Mouse (Mus musculus) cerebellum, adult 2 months (tissue): ENCODE measurements at regions not wholly inside any gene's neighbourhood (a gene's known extent, or its start where the extent isn't known, plus 50 kb on each side); places are given as distances from the start of the nearest gene placed in this dataset.

Experiments used
- CTCF ChIP-seq: fragments of 200-500 bp; IDR thresholded peaks from 2 replicates; pipeline ENCODE4 v1.5.1; 2011; ENCODE audit warnings: low read depth, mild to moderate bottlenecking, control low read depth, low read length, moderate library complexity, borderline replicate concordance; ENCODE audit not compliant: insufficient read depth
- POLR2A ChIP-seq: fragments of 200-500 bp; IDR thresholded peaks from 2 replicates; pipeline ENCODE4 v1.6.1; 2011; ENCODE audit warnings: low read length, control low read depth, borderline replicate concordance; ENCODE audit not compliant: insufficient read depth

GRCm38 (mm10) chr4:70601301-70601700 lies 66.5 kb upstream of the Megf9 start:
- TF ChIP-seq POLR2A (no peak), CTCF (peak; percentile 71)
